Mouse (Mus musculus) ES-Bruce4 (cell line): ENCODE results near the gene Zdhhc5. TPM values are rescaled to one million over a fixed set of nuclear protein-coding genes. Genes with fewer than 3 reads are reported as not detected.

ENCODE experiments used
- H3K27ac ChIP-seq: 2 replicates; pipeline ENCODE4 v1.5.1; 2012; ENCODE audit warnings: low read length, inconsistent platforms; ENCODE audit not compliant: insufficient read depth
- H3K27me3 ChIP-seq: 2 replicates; pipeline ENCODE4 v1.6.1; 2012; ENCODE audit warnings: mild to moderate bottlenecking, low read length, inconsistent platforms; ENCODE audit not compliant: control insufficient read depth, poor library complexity, insufficient read depth, severe bottlenecking
- H3K36me3 ChIP-seq: 2 replicates; pipeline ENCODE4 v1.6.1; 2012; ENCODE audit warnings: inconsistent platforms, mild to moderate bottlenecking, low read length, moderate library complexity; ENCODE audit not compliant: control insufficient read depth, poor library complexity, insufficient read depth, severe bottlenecking
- H3K4me1 ChIP-seq: one replicate; pipeline ENCODE4 v1.8.1; 2011; ENCODE audit warnings: low read length; ENCODE audit not compliant: control insufficient read depth, insufficient read depth
- H3K4me3 ChIP-seq: 2 replicates; pipeline ENCODE4 v1.5.1; 2011; ENCODE audit warnings: low read depth, mild to moderate bottlenecking, low read length
- H3K9ac ChIP-seq: 2 replicates; pipeline ENCODE4 v1.6.1; 2012; ENCODE audit warnings: low read depth, mild to moderate bottlenecking, inconsistent platforms; ENCODE audit not compliant: poor library complexity, severe bottlenecking
- H3K9me3 ChIP-seq: replicated peaks from 2 replicates; pipeline ENCODE4 v1.6.1; 2012; ENCODE audit warnings: mild to moderate bottlenecking, low read length, inconsistent platforms; ENCODE audit not compliant: control insufficient read depth, poor library complexity, insufficient read depth, severe bottlenecking
- CTCF ChIP-seq: IDR thresholded peaks from one replicate; pipeline ENCODE4 v1.8.1; 2011; ENCODE audit warnings: low read depth, low read length
- EP300 ChIP-seq: IDR thresholded peaks from 2 replicates; pipeline ENCODE4 v1.6.1; 2011; ENCODE audit warnings: low read depth, low read length; ENCODE audit not compliant: insufficient read depth
- POLR2A ChIP-seq: IDR thresholded peaks from one replicate; pipeline ENCODE4 v1.8.1; 2011; ENCODE audit warnings: low read length; ENCODE audit not compliant: insufficient read depth
- polyA plus RNA-seq: library from polyadenylated mRNA; stranded (reverse); fragments of >200 nt; gene quantifications from 2 replicates; pipeline ENCODE4 v1.2.4, GENCODE M21; 2011; ENCODE audit warnings: low read depth; ENCODE audit not compliant: missing spikeins, insufficient read depth, insufficient read length

Gene Zdhhc5
- polyA plus RNA-seq, 1 experiment: 42.4 TPM

GRCm38 (mm10) chr2:84662866-84663265 is 52.1 kb downstream of the Zdhhc5 start:
- H3K36me3 ChIP-seq: no peaks in the 10 kb centered on the region; the same call in 1 of the 2 replicates
- H3K9me3 ChIP-seq: no peaks in the 10 kb centered on the region
- peak; percentile 33 for TF ChIP-seq CTCF
- TF ChIP-seq POLR2A: no peak
- TF ChIP-seq EP300: no peak
- H3K27me3 ChIP-seq: no peaks in the 10 kb centered on the region
- H3K4me3 ChIP-seq: no peak overlapping the region
- no peaks in the 10 kb centered on the region for H3K4me1 ChIP-seq
- H3K27ac ChIP-seq: no peak overlapping the region
- no peak overlapping the region for H3K9ac ChIP-seq

DNA sequence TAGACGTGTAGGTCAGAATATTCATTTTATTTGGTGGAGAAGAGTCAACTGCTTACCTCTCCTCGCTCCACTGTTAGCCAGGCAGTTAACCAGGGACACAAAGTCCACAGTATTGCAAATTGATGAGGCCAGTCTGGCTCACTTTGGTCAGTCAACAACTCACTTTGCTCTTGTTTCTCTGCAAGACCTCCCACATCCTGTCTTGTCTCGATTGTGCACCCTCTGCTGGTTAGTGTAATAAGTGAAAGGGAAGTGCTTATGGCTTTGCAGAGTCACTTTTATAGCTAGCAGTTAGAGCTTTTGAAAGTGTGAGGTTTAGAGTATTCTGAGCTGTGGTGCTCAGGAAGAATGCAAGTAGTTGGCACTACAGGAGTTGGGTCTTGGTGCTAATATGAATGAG is 54.7 kb downstream of the Zdhhc5 start:
- no peak for TF ChIP-seq EP300
- TF ChIP-seq CTCF: peak; percentile 10
- TF ChIP-seq POLR2A: no peak
- H3K9ac ChIP-seq: no peak overlapping the region

GRCm38 (mm10) chr2:84658806-84659205 is 56.2 kb downstream of the Zdhhc5 start, which contains the start of gene Btbd18:
Gene Btbd18 (plus strand): TSS chr2:84659079.
- Histone ChIP-seq H3K9me3 (no peaks in the 10 kb centered on the region), H3K36me3 (no peaks in the 10 kb centered on the region), H3K27me3 (no peaks in the 10 kb centered on the region), H3K9ac (no peak within 1 kb of the TSS), H3K4me3 (no peak within 1 kb of the TSS), H3K4me1 (no peaks in the 10 kb centered on the region), H3K27ac (no peak within 1 kb of the TSS)
- TF ChIP-seq EP300 (no peak), POLR2A (no peak)

More for the DNA sequence above, 54.7 kb downstream of the Zdhhc5 start:
- no peak overlapping the region for H3K27ac ChIP-seq
- no peaks in the 10 kb centered on the region for H3K9me3 ChIP-seq
- no peaks in the 10 kb centered on the region for H3K27me3 ChIP-seq
- H3K4me3 ChIP-seq: no peak overlapping the region
- H3K36me3 ChIP-seq: no peaks in the 10 kb centered on the region
- no peaks in the 10 kb centered on the region for H3K4me1 ChIP-seq

GRCm38 (mm10) chr2:84655864-84656263 is 59.1 kb downstream of the Zdhhc5 start:
- Histone ChIP-seq H3K4me3 (no peak overlapping the region), H3K9ac (no peak overlapping the region), H3K27ac (no peak overlapping the region), H3K4me1 (no peaks in the 10 kb centered on the region), H3K36me3 (no peaks in the 10 kb centered on the region), H3K27me3 (no peaks in the 10 kb centered on the region), H3K9me3 (no peaks in the 10 kb centered on the region)
- TF ChIP-seq EP300: no peak
- TF ChIP-seq CTCF: no peak
- no peak for TF ChIP-seq POLR2A

DNA sequence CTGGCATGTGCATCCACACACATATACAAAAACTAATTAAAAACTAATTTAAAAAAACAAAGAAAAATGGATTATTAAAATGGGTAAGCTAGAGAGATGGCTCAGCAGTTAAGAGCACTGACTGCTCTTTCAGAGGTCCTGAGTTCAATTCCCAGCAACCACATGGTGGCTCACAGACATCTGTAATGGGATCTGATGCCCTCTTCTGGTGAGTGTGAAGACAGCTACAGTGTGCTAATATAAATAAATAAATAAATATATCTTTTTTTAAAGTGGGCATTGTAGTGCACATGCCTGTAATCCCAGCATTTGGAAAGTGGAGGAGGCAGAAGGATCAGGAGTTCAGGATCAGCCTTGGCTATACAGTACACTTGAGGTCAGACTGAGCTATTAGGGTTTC is 61.6 kb downstream of the Zdhhc5 start:
- TF ChIP-seq POLR2A: no peak
- no peak for TF ChIP-seq CTCF
- TF ChIP-seq EP300: no peak
- Histone ChIP-seq H3K4me1 (no peaks in the 10 kb centered on the region), H3K27me3 (no peaks in the 10 kb centered on the region), H3K27ac (no peak overlapping the region), H3K9ac (no peak overlapping the region), H3K9me3 (no peaks in the 10 kb centered on the region), H3K4me3 (no peak overlapping the region), H3K36me3 (no peaks in the 10 kb centered on the region)

DNA sequence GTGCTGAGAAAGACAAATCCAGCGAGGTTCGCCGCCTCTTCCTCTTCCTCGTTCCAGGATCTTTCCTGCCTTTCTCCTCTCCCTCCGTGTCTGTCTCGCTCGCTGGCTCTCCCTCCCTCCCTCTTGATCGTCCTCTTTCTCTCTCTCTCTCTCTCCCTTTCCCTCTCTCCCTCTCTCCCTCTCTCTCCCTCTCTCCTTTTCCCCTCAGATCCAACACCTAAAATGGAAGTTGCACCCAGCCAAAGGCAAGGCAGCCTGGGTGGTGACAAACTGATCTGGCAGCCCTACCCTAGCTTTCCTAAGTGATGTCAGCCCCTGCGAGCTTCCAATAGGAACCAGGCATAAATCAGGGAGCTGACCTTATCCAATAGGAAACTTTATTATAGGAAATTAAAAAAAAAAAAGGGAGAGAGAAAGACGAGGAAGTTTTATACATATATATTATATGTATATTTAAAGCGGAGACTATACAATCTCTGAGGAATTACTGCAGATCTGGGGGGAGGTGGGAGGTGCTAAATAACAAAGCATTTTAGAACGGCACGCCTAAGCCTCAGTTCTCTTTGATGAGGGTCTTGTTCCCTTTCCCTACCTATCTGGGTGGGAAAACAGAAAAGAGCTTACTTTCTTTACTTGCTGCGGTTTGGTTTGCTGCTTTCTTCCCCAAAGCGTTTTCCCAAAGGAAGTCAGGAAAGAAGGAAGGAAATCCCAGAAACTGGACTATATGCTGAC is 64.3 kb downstream of the Zdhhc5 start, which contains the start of gene Ctnnd1:
Gene Ctnnd1, minus strand, starts transcription at position 302 of the 732 bp plus-strand sequence.
- Histone ChIP-seq H3K4me3 (peak within 1 kb of the TSS; percentile 97), H3K9me3 (no peaks in the 10 kb centered on the region; the same call in 1 of the 2 replicates), H3K9ac (peak within 1 kb of the TSS; percentile 60), H3K27ac (peak within 1 kb of the TSS; percentile 79), H3K36me3 (no peaks in the 10 kb centered on the region), H3K4me1 (no peaks in the 10 kb centered on the region), H3K27me3 (no peaks in the 10 kb centered on the region)
- TF ChIP-seq POLR2A (peak; percentile 88), EP300 (no peak), CTCF (no peak)
